Mouse (Mus musculus): ENCODE measurements around the gene Ice1.

DNA sequence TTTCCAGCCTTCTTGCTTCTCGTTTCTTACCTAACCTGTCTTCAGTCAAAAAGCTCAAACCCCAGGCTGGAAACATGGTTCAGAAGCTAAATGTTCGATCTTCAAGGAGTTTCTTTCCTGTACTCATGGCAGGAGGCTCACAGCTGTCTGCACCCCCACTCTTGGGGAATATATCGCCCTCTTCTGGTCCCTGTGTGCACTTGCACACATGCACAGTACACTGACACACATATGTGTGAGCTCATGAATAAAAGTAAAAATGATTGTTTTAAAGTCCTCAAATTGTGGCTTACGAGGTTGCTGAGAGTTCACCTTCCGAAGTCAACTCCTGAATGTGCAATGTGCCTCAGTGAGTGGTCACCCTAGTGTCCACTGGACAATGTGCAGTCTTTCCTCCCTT is 127.2 kb downstream of the Ice1 start:
- TF ChIP-seq CTCF (IDR thresholded peaks at IDR 0.05; ENCODE audit: borderline replicate concordance, insufficient read depth, low read length): no peak
- TF ChIP-seq POLR2A (IDR thresholded peaks at IDR 0.05; ENCODE audit: low read depth, low read length): no peak

Measured in embryonic fibroblast, embryonic 13.5 days (primary cell).